Mouse (Mus musculus) liver, embryonic 13.5 days (tissue): Measurements from ENCODE around the gene Rhoj. TPM values are rescaled to one million over a fixed set of nuclear protein-coding genes. Genes with fewer than 3 reads are reported as not detected.
"Not testable (repeated sequence)": the region's sequence is repeated elsewhere in the genome, so short reads cannot be mapped to it uniquely, and the experiment has no call there.

Source experiments
- ATAC-seq: fragments of 200-750 bp; cut with Nextera tagmentation; 2 replicates; pipeline ENCODE4 v1.8.0; 2017; ENCODE audit warnings: low read depth, mild to moderate bottlenecking, moderate number of reproducible peaks, moderate library complexity
- DNase-seq: peaks from one replicate; pipeline ENCODE4 v3.0.0; 2022
- H3K27ac ChIP-seq: fragments of 300-500 bp; sonication (generic); 2 replicates; pipeline ENCODE4 v1.5.1; 2015; ENCODE audit warnings: moderate library complexity, mild to moderate bottlenecking, inconsistent platforms
- H3K27me3 ChIP-seq: fragments of 300-500 bp; sonication (generic); 2 replicates; pipeline ENCODE4 v1.6.1; 2015; ENCODE audit warnings: mild to moderate bottlenecking, inconsistent platforms
- H3K36me3 ChIP-seq: fragments of 300-500 bp; sonication (generic); 2 replicates; pipeline ENCODE4 v1.6.1; 2015; ENCODE audit warnings: mild to moderate bottlenecking, inconsistent platforms
- H3K4me1 ChIP-seq: fragments of 300-500 bp; sonication (generic); replicated peaks from 2 replicates; pipeline ENCODE4 v1.6.1; 2015; ENCODE audit warnings: inconsistent platforms
- H3K4me2 ChIP-seq: fragments of 300-500 bp; sonication (generic); 2 replicates; pipeline ENCODE4 v1.6.1; 2015; ENCODE audit warnings: inconsistent platforms, mild to moderate bottlenecking, moderate library complexity
- H3K4me3 ChIP-seq: fragments of 300-500 bp; sonication (generic); replicated peaks from 2 replicates; pipeline ENCODE4 v1.5.1; 2015; ENCODE audit warnings: mild to moderate bottlenecking, inconsistent platforms
- H3K9ac ChIP-seq: fragments of 300-500 bp; sonication (generic); 2 replicates; pipeline ENCODE4 v1.6.1; 2015; ENCODE audit warnings: mild to moderate bottlenecking, inconsistent platforms
- H3K9me3 ChIP-seq: fragments of 300-500 bp; sonication (generic); replicated peaks from 2 replicates; pipeline ENCODE4 v1.6.1; 2016; ENCODE audit warnings: inconsistent platforms
- WGBS: fragments of 180-500 bp; shearing (Covaris S2); methylation state at CpG from one replicate; pipeline ENCODE4 v1.1.7; 2015; ENCODE audit not compliant: insufficient replicate concordance; 5-methylcytosine and 5-hydroxymethylcytosine counted together
- polyA plus RNA-seq: library from polyadenylated mRNA; unstranded; fragments of >200 nt; fragmentation: Nextera tagmentation; extraction: Ambion mirVana; gene quantifications from 2 replicates; pipeline ENCODE4 v1.2.1, GENCODE M21; 2015

The Rhoj gene
- polyA plus RNA-seq, 1 experiment from 2014 or later: 7.8 TPM

GRCm38 (mm10) chr12:75432400-75432799 is 124.3 kb downstream of the Rhoj start:
- 54% methylated on average over 6 of the region's 6 CpGs for WGBS

GRCm38 (mm10) chr12:75446245-75446644 is 138.1 kb downstream of the Rhoj start:
- WGBS: 72% methylated on average over 7 of the region's 7 CpGs
- Histone ChIP-seq H3K9me3 (no peaks in the 10 kb centered on the region), H3K4me3 (no peak overlapping the region), H3K27me3 (no peaks in the 10 kb centered on the region), H3K4me2 (no peak overlapping the region), H3K36me3 (peaks cover 6% of the 10 kb centered on the region), H3K27ac (no peak overlapping the region), H3K4me1 (0 out of 2 replicates have a peak, but pooled peaks cover 3% of the 10 kb centered on the region), H3K9ac (no peak overlapping the region)
- ATAC-seq: no peak
- DNase-seq: no peak

More at GRCm38 (mm10) chr12:75432400-75432799, 124.3 kb downstream of the Rhoj start:
- not testable (repeated sequence) for H3K4me3 ChIP-seq, DNase-seq, H3K36me3 ChIP-seq, H3K4me1 ChIP-seq, H3K27me3 ChIP-seq, H3K4me2 ChIP-seq, H3K27ac ChIP-seq, H3K9me3 ChIP-seq, ATAC-seq, H3K9ac ChIP-seq

GRCm38 (mm10) chr12:75448921-75449320 is 140.8 kb downstream of the Rhoj start:
- no peak for DNase-seq
- Histone ChIP-seq H3K4me3 (no peak overlapping the region), H3K36me3 (peaks cover 28% of the 10 kb centered on the region), H3K27ac (no peak overlapping the region), H3K4me2 (no peak overlapping the region), H3K9me3 (no peaks in the 10 kb centered on the region), H3K9ac (no peak overlapping the region), H3K27me3 (no peaks in the 10 kb centered on the region), H3K4me1 (0 out of 2 replicates have a peak, but pooled peaks cover 3% of the 10 kb centered on the region)
- no peak for ATAC-seq
- 37% methylated on average over 5 of the region's 5 CpGs for WGBS

GRCm38 (mm10) chr12:75449475-75449966 is 141.4 kb downstream of the Rhoj start:
- H3K4me1 ChIP-seq: 0 out of 2 replicates have a peak, but pooled peaks cover 3% of the 10 kb centered on the region
- 46% methylated on average over 6 of the region's 6 CpGs for WGBS
- ATAC-seq (no peak), DNase-seq (no peak)
- H3K9me3 ChIP-seq: no peaks in the 10 kb centered on the region
- no peak overlapping the region for H3K9ac ChIP-seq
- H3K4me2 ChIP-seq: no peak overlapping the region
- H3K27ac ChIP-seq: no peak overlapping the region
- peaks cover 28% of the 10 kb centered on the region for H3K36me3 ChIP-seq
- no peak overlapping the region for H3K4me3 ChIP-seq
- H3K27me3 ChIP-seq: no peaks in the 10 kb centered on the region

GRCm38 (mm10) chr12:75450011-75450410 is 141.9 kb downstream of the Rhoj start:
- DNase-seq (no peak), ATAC-seq (no peak)
- Histone ChIP-seq H3K36me3 (peaks cover 28% of the 10 kb centered on the region), H3K27me3 (no peaks in the 10 kb centered on the region), H3K4me2 (no peak overlapping the region), H3K9ac (no peak overlapping the region), H3K9me3 (no peaks in the 10 kb centered on the region), H3K4me3 (no peak overlapping the region), H3K4me1 (0 out of 2 replicates have a peak, but pooled peaks cover 3% of the 10 kb centered on the region), H3K27ac (no peak overlapping the region)
- WGBS: 81% methylated on average over 14 of the region's 14 CpGs

- Histone ChIP-seq H3K4me2 (no peak overlapping the region), H3K27ac (no peak overlapping the region), H3K4me3 (no peak overlapping the region), H3K9me3 (no peaks in the 10 kb centered on the region), H3K36me3 (peaks cover 28% of the 10 kb centered on the region), H3K27me3 (no peaks in the 10 kb centered on the region), H3K9ac (no peak overlapping the region), H3K4me1 (0 out of 2 replicates have a peak, but pooled peaks cover 3% of the 10 kb centered on the region)
- no peak for ATAC-seq
- DNase-seq: no peak
- 90% methylated on average over 8 of the region's 8 CpGs for WGBS
These were observed 142.5 kb downstream of the Rhoj start for GRCm38 (mm10) chr12:75450592-75450991.

Other genes starting within 250 kb of the Rhoj start
- gene Kcnh5, start 131.0 kb upstream of the Rhoj start, polyA plus RNA-seq: not detected in 2 replicates
- not detected in 2 replicates for gene Gphb5, start 108.5 kb downstream of the Rhoj start, polyA plus RNA-seq